Mouse (Mus musculus): ENCODE data around the gene Sh3pxd2a.

Sh3pxd2a gene

DNA sequence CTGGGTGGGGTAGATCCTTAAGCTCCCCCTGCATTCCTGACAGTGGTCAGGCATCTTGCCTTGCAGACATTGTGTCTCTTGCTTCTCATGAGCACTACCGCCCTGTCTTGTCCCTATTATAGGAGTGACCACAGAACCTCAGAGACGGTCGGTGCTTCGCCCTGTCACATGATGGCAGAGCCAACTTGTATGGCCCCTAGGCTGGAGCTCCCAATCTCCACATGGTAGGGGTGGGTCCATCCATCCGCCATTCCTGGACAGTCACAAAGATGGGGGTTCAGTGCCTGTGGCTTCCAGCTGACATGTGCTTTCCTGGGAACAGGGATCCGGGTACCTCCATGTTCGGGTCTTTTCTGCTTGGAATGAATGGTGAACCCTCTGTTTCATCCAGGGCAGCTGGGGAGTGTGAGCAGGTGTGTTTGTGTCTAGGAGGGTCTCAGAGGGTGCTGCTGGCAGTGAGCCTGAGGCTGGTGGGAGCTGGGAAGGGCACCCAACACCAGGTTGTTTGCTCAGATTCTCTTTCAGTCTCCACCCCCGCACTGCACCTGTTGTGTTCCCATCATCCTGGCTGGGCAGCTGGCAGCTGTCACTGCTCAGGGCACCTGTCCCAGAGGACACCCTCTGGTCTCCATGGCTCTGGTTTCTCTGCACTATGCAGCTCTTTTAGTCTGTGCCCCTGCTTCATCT lies 241.9 kb downstream of the Sh3pxd2a start:
- DNase-seq: no peak

- no peak for DNase-seq
These were observed 242.6 kb downstream of the Sh3pxd2a start for GRCm38 (mm10) chr19:47221500-47222153.

- no peak for DNase-seq
These were observed 243.2 kb downstream of the Sh3pxd2a start for GRCm38 (mm10) chr19:47221006-47221405.

- DNase-seq: no peak
These were observed 244.0 kb downstream of the Sh3pxd2a start for GRCm38 (mm10) chr19:47220232-47220631.

DNA sequence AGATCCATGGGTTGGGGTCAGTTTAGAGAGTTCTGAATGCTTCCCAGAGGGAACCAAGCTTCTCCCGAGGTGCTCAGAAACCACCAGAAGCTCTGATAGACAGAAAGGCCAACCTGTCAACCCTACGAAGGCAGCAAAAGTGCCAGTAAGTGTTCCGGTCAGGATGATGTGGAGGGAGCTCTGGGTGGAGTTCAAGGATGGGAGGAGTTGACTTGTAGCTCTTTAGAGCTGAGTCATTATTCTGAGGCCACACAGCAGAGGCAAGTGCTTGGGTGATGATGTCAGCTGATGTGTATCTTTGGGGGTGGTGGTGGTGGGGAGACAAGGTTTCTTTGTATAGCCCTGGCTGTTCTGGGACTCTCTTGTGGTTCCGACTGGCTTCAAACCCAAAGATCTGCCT lies 244.6 kb downstream of the Sh3pxd2a start:
- no peak for DNase-seq

- no peak for DNase-seq
These were observed 247.4 kb downstream of the Sh3pxd2a start for GRCm38 (mm10) chr19:47216766-47217165.

DNA sequence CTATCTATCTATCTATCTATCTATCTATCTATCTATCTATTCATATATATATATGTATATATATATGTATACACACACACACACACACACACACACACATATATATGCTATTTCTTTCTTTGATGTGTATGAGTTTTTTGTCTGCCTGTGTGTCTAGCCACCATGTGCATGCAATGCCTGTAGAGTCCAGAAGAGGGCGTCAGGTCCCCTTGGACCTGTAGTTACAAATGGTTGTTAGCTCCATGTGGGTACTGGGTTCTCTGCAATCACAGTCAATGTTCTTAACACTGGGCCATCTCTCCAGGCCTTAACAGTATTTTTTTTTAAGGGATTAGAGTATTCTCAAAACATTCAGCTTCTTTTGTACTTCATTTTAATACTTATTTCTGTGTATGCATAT lies 250.7 kb downstream of the Sh3pxd2a start:
- DNase-seq: no peak

- DNase-seq: no peak
These were observed 251.8 kb downstream of the Sh3pxd2a start for GRCm38 (mm10) chr19:47212401-47212800.

DNA sequence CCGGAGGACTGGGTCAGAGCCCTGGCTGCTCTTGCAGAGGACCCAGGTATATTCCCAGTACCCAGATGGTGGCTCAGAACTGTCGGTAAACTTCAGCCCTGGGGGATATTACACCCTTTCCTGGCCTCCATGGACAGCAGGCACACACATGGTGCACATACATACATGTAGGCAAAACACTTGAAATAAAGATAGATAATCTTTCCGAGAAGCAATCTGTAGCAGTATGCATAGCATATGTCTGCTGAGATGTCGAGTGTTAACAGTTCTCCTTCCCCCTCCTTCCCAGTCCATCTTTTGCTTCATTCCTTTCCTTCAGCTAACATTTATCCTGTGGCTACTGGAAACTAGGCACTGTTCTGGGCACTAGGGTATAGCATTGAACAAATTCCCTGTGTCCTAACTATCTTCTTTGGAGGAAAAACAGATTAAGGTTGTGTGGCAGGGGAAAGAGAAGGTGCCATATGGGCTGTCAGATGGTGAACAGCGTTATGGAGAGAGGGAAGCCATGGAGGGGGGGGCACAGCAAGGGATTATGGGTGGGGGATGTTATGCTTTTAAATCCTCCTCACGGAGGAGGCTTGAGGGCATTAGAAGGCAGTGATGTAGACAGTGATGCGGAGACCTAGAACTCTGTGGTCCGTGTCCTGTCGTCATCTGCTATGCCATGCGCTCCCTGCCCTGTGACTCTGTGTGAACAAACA lies 252.4 kb downstream of the Sh3pxd2a start:
- DNase-seq: no peak

GRCm38 (mm10) chr19:47210432-47210831 lies 253.8 kb downstream of the Sh3pxd2a start:
- DNase-seq: no peak

All from lung, postnatal 10 days (tissue).